Mouse (Mus musculus): ENCODE data around the gene Trim62.

GRCm38 (mm10) chr4:128848961-128849360 lies 34.4 kb upstream of the Trim62 start:
- TF ChIP-seq CTCF (IDR thresholded peaks at IDR 0.05; ENCODE audit: low read depth), result no peak
- no peak for TF ChIP-seq EP300 (IDR thresholded peaks at IDR 0.05; ENCODE audit: low read depth)

Measured in heart, postnatal 0 days (tissue).